Mouse (Mus musculus) kidney, adult 9 months (tissue): ENCODE measurements around the gene Ppm1a.

Source experiments
- DNase-seq: peaks from one replicate; pipeline ENCODE4 v3.0.0; 2022

Ppm1a gene

GRCm38 (mm10) chr12:72828846-72829556 is 71.7 kb downstream of the Ppm1a start:
- DNase-seq = no peak

- DNase-seq = no peak
Observed at GRCm38 (mm10) chr12:72829777-72830176, 72.5 kb downstream of the Ppm1a start.

DNA sequence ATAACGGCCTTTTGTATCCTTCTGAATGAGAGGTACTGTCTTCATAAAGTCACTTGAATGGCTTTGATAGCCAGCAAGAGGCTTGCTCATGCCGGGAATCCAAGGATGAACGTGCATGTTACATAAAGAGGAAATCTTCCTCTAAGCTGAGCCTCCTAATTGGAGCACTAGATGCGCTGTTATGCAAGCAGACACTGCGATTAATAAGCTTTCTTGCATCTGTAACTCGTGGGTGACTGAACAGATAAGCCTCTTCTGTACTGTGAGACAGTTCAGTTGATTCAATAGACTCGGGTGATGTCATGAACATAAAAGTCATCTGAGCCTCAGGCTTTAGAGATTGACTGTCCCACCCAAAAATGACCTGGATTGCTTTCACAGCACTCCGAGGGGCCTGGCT is 73.1 kb downstream of the Ppm1a start:
- no peak for DNase-seq

DNA sequence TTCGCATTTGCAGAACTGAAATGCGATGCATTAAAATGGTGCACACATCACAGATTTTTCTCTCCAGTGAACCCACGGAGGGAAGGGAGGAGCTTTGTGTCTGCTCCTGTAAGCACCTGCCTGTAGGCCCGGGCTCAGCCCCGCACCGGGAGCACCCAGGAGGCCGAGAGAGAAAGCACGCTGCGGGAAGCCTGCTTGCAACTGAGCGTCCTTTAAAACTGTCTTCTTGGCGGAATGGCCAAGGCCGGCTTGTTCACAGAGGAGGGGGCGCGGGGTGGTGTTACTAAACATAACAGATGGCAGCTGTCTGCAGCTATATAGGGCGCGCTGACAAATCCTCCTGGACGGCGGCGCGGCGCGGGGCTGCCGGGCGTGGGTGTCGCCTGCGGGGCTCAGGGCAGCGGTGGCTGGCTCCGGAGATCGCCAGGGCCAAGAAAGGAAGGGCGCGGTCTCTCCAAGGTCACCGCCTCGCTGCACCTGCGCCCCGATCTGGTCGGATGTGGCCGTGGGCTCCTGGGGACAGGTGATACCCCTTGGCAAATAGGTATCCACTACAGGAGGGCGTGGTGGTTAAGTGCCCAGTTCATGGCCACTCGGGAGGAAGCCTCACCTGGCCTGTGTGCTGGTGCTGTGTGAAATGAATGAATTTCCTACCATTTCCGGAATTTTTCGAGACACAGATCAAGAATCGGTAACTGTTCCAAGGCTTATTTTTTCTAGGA is 74.6 kb downstream of the Ppm1a start:
- no peak for DNase-seq

GRCm38 (mm10) chr12:72834773-72835517 is 77.7 kb downstream of the Ppm1a start:
- DNase-seq = no peak

DNA sequence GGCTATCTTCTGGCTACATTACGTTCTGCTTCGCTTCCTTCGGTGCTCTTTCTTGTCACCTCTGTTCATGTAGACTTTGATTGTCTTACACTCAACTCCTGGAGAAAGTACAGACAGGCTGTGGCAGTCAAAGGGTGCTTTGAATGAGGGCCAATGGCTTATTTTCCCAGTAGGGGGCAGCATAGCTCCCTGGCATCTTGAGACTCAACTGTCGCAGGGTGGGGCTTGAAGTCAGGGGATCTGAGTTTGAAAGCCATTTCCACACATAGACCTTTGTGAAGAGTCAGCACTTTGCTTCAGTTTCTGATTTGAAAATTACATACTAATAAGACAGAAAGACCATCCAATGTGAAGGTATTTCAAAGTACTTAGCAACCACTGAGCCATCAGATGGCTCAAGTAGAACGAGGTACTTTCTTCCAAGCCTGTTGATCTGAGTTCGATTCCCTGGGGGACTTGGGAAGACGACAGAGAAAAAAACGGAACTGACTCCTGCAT is 78.3 kb downstream of the Ppm1a start:
- DNase-seq = no peak

DNA sequence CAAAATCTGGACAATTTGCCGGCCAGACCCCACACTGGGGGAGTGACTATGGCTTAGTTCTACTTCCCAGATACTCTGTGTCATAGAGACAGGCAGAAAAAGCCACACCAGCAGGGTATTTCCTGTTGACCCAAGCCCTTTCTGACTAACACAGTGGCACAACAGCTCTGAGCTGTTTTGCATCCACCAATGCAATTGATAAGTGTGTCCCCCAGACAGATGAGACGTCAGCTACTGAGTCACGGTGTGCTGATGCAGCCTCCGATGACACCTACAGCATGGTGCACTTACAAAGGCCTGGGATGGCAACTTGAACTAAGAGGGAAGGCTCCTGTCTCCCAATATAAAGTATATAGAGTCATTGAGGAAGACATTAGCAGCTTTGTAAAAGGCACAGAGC is 80.0 kb downstream of the Ppm1a start:
- DNase-seq = no peak

- DNase-seq = no peak
Observed at GRCm38 (mm10) chr12:72841500-72841899, 84.2 kb downstream of the Ppm1a start.

DNA sequence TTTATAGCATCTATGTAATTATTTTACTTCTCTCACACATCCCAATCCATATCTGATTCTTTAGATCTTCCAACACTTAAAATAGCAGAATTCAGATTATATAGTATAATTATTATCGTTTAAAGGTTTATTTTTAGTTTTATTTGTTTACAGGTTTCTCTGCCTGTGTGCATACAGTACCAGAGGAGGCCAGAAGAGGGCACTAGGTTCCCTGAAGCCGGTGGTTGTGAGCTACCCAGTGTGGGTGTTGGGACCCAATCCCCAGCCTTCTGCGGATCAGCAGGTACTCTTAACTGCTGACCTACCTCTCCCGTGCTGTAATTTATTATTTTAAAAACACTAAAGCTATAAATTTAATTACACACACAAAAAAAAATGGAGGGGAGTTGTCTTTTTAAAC is 85.9 kb downstream of the Ppm1a start:
- DNase-seq = no peak

GRCm38 (mm10) chr12:72843555-72843954 is 86.3 kb downstream of the Ppm1a start:
- DNase-seq = no peak

DNA sequence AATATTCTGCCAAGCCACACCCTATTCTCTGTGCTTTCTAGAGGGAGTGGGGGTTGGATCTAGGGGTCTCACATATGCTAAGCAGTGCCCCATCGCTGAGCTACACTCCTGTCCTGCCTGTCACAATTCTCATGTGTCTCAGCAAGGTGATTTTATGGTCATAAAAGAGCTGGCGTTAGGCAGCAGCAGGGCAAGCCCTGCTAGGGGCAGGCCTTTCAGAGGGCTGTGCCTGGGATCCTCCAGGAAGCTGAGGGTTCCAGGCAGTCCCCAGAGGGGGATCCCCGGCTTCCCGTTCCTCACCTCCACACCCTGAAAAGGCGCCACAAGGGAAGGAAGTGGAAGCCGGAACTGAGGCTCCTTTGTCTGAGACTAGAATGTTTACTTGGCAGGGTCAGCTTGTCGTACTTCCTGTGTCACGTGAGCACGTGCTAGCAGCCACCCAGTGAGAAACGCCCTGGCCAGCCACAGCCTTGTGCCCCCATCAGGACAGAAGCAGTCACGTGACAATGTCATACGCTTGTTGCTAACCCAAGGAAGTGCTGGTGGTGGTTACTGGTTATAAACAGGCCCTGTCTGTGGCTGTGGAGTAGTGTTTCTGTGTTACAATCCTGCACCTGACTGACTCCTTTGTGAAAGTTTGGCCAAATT is 86.8 kb downstream of the Ppm1a start:
- DNase-seq = peak; percentile 85

DNA sequence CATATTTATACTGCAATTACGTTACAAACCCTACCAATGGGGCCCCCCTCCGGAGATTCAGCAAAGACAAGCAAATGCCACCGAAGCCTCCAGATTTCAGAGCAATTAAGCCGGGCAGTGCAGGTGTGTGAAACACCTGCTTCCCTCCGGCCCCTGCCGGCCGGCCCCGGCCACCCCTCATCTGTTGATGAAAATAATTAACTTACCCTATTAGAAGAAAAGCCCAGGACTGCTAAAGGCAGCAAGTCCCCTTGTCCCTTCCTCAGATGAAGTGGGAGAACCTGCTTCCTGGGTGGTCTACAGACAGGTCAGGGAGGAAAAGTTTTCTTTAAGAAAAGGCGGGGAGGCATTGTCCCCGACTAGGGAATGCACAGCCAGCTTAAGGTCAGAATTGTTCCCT is 88.7 kb downstream of the Ppm1a start:
- DNase-seq = no peak

DNA sequence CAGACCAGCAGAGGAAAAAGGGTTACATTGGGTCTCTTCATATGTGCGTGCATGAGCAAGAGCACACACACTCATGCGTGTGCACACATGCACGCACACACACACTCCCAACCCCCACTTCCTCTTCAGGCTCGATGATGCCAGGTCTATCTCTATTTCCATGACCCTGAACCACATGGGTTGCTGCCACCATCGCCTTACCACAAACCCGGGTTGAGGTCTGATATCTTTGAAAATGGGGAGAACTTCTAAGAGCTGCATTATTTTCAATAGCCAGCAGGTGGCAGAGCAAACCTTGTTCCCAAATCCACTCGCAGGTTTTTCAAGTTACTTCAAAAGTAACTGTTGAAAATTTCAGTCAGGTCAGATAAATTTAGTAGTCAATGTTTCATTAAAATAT is 90.5 kb downstream of the Ppm1a start:
- DNase-seq = peak; percentile 47
